ENCODE assay signal across 27 mouse cellular contexts in genomic region chr6:5832838-5833237, GRCm38 (mm10).
DNase-seq lines count a peak whose midpoint lies in the region; ATAC-seq lines count a peak whose summit lies in the region.
"Had no signal": no experiment of that assay in that cellular context is flagged by ENCODE, and none has a peak within 500 bp of the region (broad histone marks: within the 10 kb centered on the region; RNA-seq: fewer than 3 reads in every experiment).

No protein-coding gene starts in this region.

- no peaks in the 10 kb centered on the region for H3K27me3 ChIP-seq in forebrain, embryonic 16.5 days (replicated peaks; ENCODE audit: control insufficient read depth, insufficient read depth, low read length)
- H3K27me3 ChIP-seq in forebrain, embryonic 15.5 days = no peaks in the 10 kb centered on the region
- H3K27me3 ChIP-seq in hindbrain, embryonic 15.5 days = no peaks in the 10 kb centered on the region
- no peaks in the 10 kb centered on the region for H3K27me3 ChIP-seq in hindbrain, embryonic 10.5 days (ENCODE audit: insufficient read depth, poor library complexity, severe bottlenecking)
- H3K27me3 ChIP-seq: CH12.LX; forebrain, embryonic 13.5 days; heart, embryonic 13.5 days; neural tube, embryonic 13.5 days; stomach, embryonic 15.5 days had no signal

- ATAC-seq in cerebellum, adult (ENCODE audit: insufficient number of reproducible peaks, low FRiP score, low TSS enrichment) = peak; percentile 75
- ATAC-seq in forebrain, embryonic 16.5 days = peak; percentile 50; the same call in 1 of the 2 replicates
- ATAC-seq in forebrain, embryonic 15.5 days (replicated peaks) = no peak
- peak; percentile 11; the same call in 1 of the 2 replicates for ATAC-seq in hindbrain, embryonic 15.5 days (ENCODE audit: low FRiP score, low read depth)
- ATAC-seq: activated CD4-positive, CD25-positive, alpha-beta regulatory T cell, adult 4 months; forebrain, embryonic 13.5 days; inflammation-experienced regulatory T-cells, adult 6 months had no signal

- no peak overlapping the region for H3K4me2 ChIP-seq in forebrain, embryonic 16.5 days (ENCODE audit: low read length)
- no peak overlapping the region for H3K4me2 ChIP-seq in forebrain, embryonic 15.5 days (replicated peaks)
- H3K4me2 ChIP-seq in hindbrain, embryonic 15.5 days = no peak overlapping the region
- H3K4me2 ChIP-seq: forebrain, embryonic 13.5 days; heart, embryonic 13.5 days; neural tube, embryonic 13.5 days; stomach, embryonic 15.5 days had no signal

- H3K36me3 ChIP-seq in forebrain, embryonic 16.5 days (ENCODE audit: control insufficient read depth, insufficient read depth) = no peaks in the 10 kb centered on the region
- H3K36me3 ChIP-seq in forebrain, embryonic 15.5 days = no peaks in the 10 kb centered on the region
- no peaks in the 10 kb centered on the region for H3K36me3 ChIP-seq in hindbrain, embryonic 15.5 days
- H3K36me3 ChIP-seq in hindbrain, embryonic 10.5 days = no peaks in the 10 kb centered on the region
- H3K36me3 ChIP-seq: heart, embryonic 13.5 days; neural tube, embryonic 13.5 days; stomach, embryonic 15.5 days had no signal

- H3K9ac ChIP-seq in forebrain, embryonic 16.5 days (replicated peaks; ENCODE audit: low read depth, low read length) = no peak overlapping the region
- no peak overlapping the region for H3K9ac ChIP-seq in forebrain, embryonic 15.5 days (replicated peaks)
- no peak overlapping the region for H3K9ac ChIP-seq in hindbrain, embryonic 15.5 days
- H3K9ac ChIP-seq: forebrain, embryonic 13.5 days; heart, embryonic 13.5 days; liver, embryonic 14.5 days; neural tube, embryonic 13.5 days; stomach, embryonic 15.5 days had no signal

- H3K4me1 ChIP-seq in forebrain, embryonic 16.5 days (replicated peaks; ENCODE audit: control insufficient read depth, insufficient read depth, low read length) = peaks cover 4% of the 10 kb centered on the region
- peaks cover 5% of the 10 kb centered on the region; the same call in 1 of the 2 replicates for H3K4me1 ChIP-seq in forebrain, embryonic 15.5 days
- no peaks in the 10 kb centered on the region for H3K4me1 ChIP-seq in hindbrain, embryonic 15.5 days (replicated peaks)
- no peaks in the 10 kb centered on the region for H3K4me1 ChIP-seq in hindbrain, embryonic 10.5 days (replicated peaks)
- H3K4me1 ChIP-seq: neural tube, embryonic 13.5 days; stomach, embryonic 15.5 days had no signal

- no peak for DNase-seq in cerebellum, postnatal 25 days
- DNase-seq in hindbrain, embryonic 10.5 days (ENCODE audit: low spot score) = no peak
- peak; percentile 52 to 55 for DNase-seq in right cerebral cortex, postnatal 10 days (ENCODE audit: low spot score in 2 of 2)
- no peak for DNase-seq in right cerebral cortex, postnatal 14 days
- DNase-seq: adrenal gland, adult 8-10 months; gastrocnemius, postnatal 36 days; heart, adult 2 months; heart, postnatal 10 days; kidney, adult 11 months; kidney, postnatal 14 days; layer of hippocampus, adult 9-11 months; liver; lung, adult 2 months; lung, postnatal 10 days; right cerebral cortex, postnatal 25 days had no signal

- no peaks in the 10 kb centered on the region for H3K9me3 ChIP-seq in forebrain, embryonic 16.5 days (ENCODE audit: control insufficient read depth, low read length)
- no peaks in the 10 kb centered on the region for H3K9me3 ChIP-seq in forebrain, embryonic 15.5 days
- no peaks in the 10 kb centered on the region for H3K9me3 ChIP-seq in hindbrain, embryonic 15.5 days
- no peaks in the 10 kb centered on the region for H3K9me3 ChIP-seq in hindbrain, embryonic 10.5 days
- H3K9me3 ChIP-seq: forebrain, embryonic 13.5 days; heart, embryonic 13.5 days; neural tube, embryonic 13.5 days; stomach, embryonic 15.5 days had no signal

- H3K4me3 ChIP-seq in forebrain, embryonic 16.5 days (replicated peaks; ENCODE audit: low read length) = no peak overlapping the region
- no peak overlapping the region for H3K4me3 ChIP-seq in forebrain, embryonic 15.5 days
- H3K4me3 ChIP-seq in hindbrain, embryonic 15.5 days = no peak overlapping the region
- H3K4me3 ChIP-seq in hindbrain, embryonic 10.5 days = no peak overlapping the region
- H3K4me3 ChIP-seq: forebrain, embryonic 13.5 days; heart, adult 2 months; heart, embryonic 13.5 days; neural tube, embryonic 13.5 days; stomach, embryonic 15.5 days had no signal

- H3K27ac ChIP-seq in forebrain, embryonic 16.5 days (ENCODE audit: low read length) = no peak overlapping the region
- no peak overlapping the region for H3K27ac ChIP-seq in forebrain, embryonic 15.5 days (replicated peaks)
- H3K27ac ChIP-seq in hindbrain, embryonic 15.5 days (replicated peaks) = no peak overlapping the region
- no peak overlapping the region for H3K27ac ChIP-seq in hindbrain, embryonic 10.5 days
- H3K27ac ChIP-seq: forebrain, embryonic 13.5 days; heart, adult 2 months; heart, embryonic 13.5 days; liver, embryonic 14.5 days; neural tube, embryonic 13.5 days; stomach, embryonic 15.5 days had no signal

- WGBS in forebrain, embryonic 16.5 days = 75% methylated on average over 2 of the region's 2 CpGs
- WGBS in forebrain, embryonic 15.5 days = 77% methylated on average over 2 of the region's 2 CpGs
- WGBS in hindbrain, embryonic 15.5 days = 86% methylated on average over 2 of the region's 2 CpGs
- WGBS in hindbrain, embryonic 10.5 days = 94% methylated on average over 2 of the region's 2 CpGs

Comparison
In these comparisons a context has a peak if more than half of its experiments do, and no peak if none do; other contexts are left out.
1. DNase-seq: peak in right cerebral cortex, postnatal 10 days (2 of 2); none in cerebellum, postnatal 25 days (0 of 2), hindbrain, embryonic 10.5 days (single experiment) and right cerebral cortex, postnatal 14 days (single experiment).